8 mouse cellular contexts compared by ENCODE assay signal in genomic region chr13:112463868-112464625, GRCm38 (mm10). TPM values are rescaled to one million over a fixed set of nuclear protein-coding genes. Genes with fewer than 3 reads are reported as not detected.
DNase-seq lines count a peak whose midpoint lies in the region; ATAC-seq and TF ChIP-seq lines count a peak whose summit lies in the region.

Gene Il6st (plus strand): TSS chr13:112464070.

- peak; percentile 71 for DNase-seq in WW6 (ENCODE audit: low read depth, low spot score)
- DNase-seq in cerebellum, postnatal 4 days (ENCODE audit: low spot score in 2 of 2), result peak; percentile 92 to 95
- peak; percentile 100 for DNase-seq in gastrocnemius, adult 2 months
- peak; percentile 97 for DNase-seq in hindbrain, postnatal 0 days (ENCODE audit: low spot score)
- DNase-seq in left cerebral cortex, adult 2 months (ENCODE audit: extremely low spot score in 1 of 2, low spot score in 2 of 2), result peak; percentile 95
- peak; percentile 93 for DNase-seq in right cerebral cortex, adult 2 months (ENCODE audit: low spot score in 2 of 2)
- DNase-seq in urinary bladder, postnatal 14 days (ENCODE audit: low spot score), result peak; percentile 99

- H3K4me3 ChIP-seq in gastrocnemius, adult 2 months, result peak within 1 kb of the TSS; percentile 94
- H3K4me3 ChIP-seq in hindbrain, postnatal 0 days (ENCODE audit: low read length), result peak within 1 kb of the TSS; percentile 94
- H3K4me3 ChIP-seq in left cerebral cortex, adult 2 months, result peak within 1 kb of the TSS; percentile 97

- ATAC-seq in hindbrain, postnatal 0 days, result peak; percentile 100
- peak; percentile 96 for ATAC-seq in megakaryocyte, adult 5-6 weeks (ENCODE audit: poor library complexity, severe bottlenecking)

- peak within 1 kb of the TSS; percentile 89 for H3K4me2 ChIP-seq in hindbrain, postnatal 0 days (ENCODE audit: low read depth, low read length)

- H3K9me3 ChIP-seq in hindbrain, postnatal 0 days (ENCODE audit: low read length), result no peaks in the 10 kb centered on the region

- no peak for TF ChIP-seq CTCF in gastrocnemius, adult 2 months (IDR thresholded peaks at IDR 0.05)
- no peak for TF ChIP-seq CTCF in hindbrain, postnatal 0 days (IDR thresholded peaks at IDR 0.05; ENCODE audit: low read depth)
- no peak for TF ChIP-seq CTCF in left cerebral cortex, adult 2 months (IDR thresholded peaks at IDR 0.05)

- no peaks in the 10 kb centered on the region for H3K27me3 ChIP-seq in hindbrain, postnatal 0 days (ENCODE audit: insufficient read depth, low read length)

- peak within 1 kb of the TSS; percentile 99 for H3K27ac ChIP-seq in gastrocnemius, adult 2 months
- H3K27ac ChIP-seq in hindbrain, postnatal 0 days, result peak within 1 kb of the TSS; percentile 85
- peak within 1 kb of the TSS; percentile 88 for H3K27ac ChIP-seq in left cerebral cortex, adult 2 months

- intact Hi-C loops in gastrocnemius, adult 2 months (cut with DNase I), result loop anchor here (5.0 kb wide), 1 partner anchor 152 kb away; no protein-coding TSS in a partner anchor
- intact Hi-C loops in left cerebral cortex, adult 2 months (cut with DNase I), result loop anchor here (5.0 to 10.0 kb wide), 2 partner anchors 147 to 969 kb away; partner anchors contain the start of gene Gpbp1

- WGBS in hindbrain, postnatal 0 days, result under 1% methylated on average over 82 of the region's 85 CpGs

- peak within 1 kb of the TSS; percentile 90 for H3K9ac ChIP-seq in hindbrain, postnatal 0 days (replicated peaks; ENCODE audit: low read length)

- H3K4me1 ChIP-seq in hindbrain, postnatal 0 days (ENCODE audit: insufficient read depth, low read length), result peaks cover 10% of the 10 kb centered on the region; the same call in 1 of the 2 replicates

- no peaks in the 10 kb centered on the region for H3K36me3 ChIP-seq in hindbrain, postnatal 0 days (ENCODE audit: insufficient read depth, low read length)

RNA-seq across cellular contexts. Expression of gene Il6st, which starts in this region (rescaled TPM):
- 100 to 1,000 TPM; 171 to 183 TPM for total RNA-seq in gastrocnemius, adult 2 months (2021)
- total RNA-seq in hindbrain, postnatal 0 days (2014; rRNA removed), result 37.4 TPM in 2 replicates
- polyA plus RNA-seq in hindbrain, postnatal 0 days (2015; fragmentation: Nextera tagmentation; extraction: Ambion mirVana), result 18.2 and 20.2 TPM in 2 replicates
- total RNA-seq in left cerebral cortex, adult 2 months (2021), result 10 to 100 TPM; 73.3 to 80.1 TPM
- total RNA-seq in megakaryocyte, adult 5-6 weeks (2015), result 77.4 and 84.3 TPM in 2 replicates
- total RNA-seq in megakaryocyte, adult 5-6 weeks (2017), result 94.6 and 108 TPM in 2 replicates

Comparison
In these comparisons a context has a peak if more than half of its experiments do, and no peak if none do; other contexts are left out.
1. Peak in every context shown above with its lines: DNase-seq, ATAC-seq, H3K4me3 ChIP-seq and H3K27ac ChIP-seq.